Mouse (Mus musculus): ENCODE results near the gene Crx. TPM values are rescaled to one million over a fixed set of nuclear protein-coding genes. Genes with fewer than 3 reads are reported as not detected.
"Not testable (repeated sequence)": the region's sequence is repeated elsewhere in the genome, so short reads cannot be mapped to it uniquely, and the experiment has no call there.

The Crx gene
- polyA plus RNA-seq (2016; fragmentation: Nextera tagmentation; extraction: Ambion mirVana): 0.15 and 0.53 TPM in 2 replicates

- Histone ChIP-seq H3K4me1 (peaks cover 25% of the 10 kb centered on the region), H3K27ac (replicated peaks) (peak within 1 kb of the TSS; percentile 74), H3K4me3 (no peak within 1 kb of the TSS), H3K9me3 (replicated peaks) (no peaks in the 10 kb centered on the region), H3K27me3 (ENCODE audit: low read depth, poor library complexity, severe bottlenecking) (no peaks in the 10 kb centered on the region), H3K36me3 (no peaks in the 10 kb centered on the region)
- WGBS: 32% methylated on average over 4 of the region's 4 CpGs
- DNase-seq (ENCODE audit: low spot score): no peak
Measured at GRCm38 (mm10) chr7:15879756-15880155, at the start of gene Crx. Gene Crx (minus strand): TSS chr7:15879968.

- DNase-seq (ENCODE audit: low spot score): peak; percentile 93
- peak within 1 kb of the TSS; percentile 82 for H3K4me3 ChIP-seq
- peak within 1 kb of the TSS; percentile 98 for H3K27ac ChIP-seq (replicated peaks)
- no peaks in the 10 kb centered on the region; the same call in 1 of the 2 replicates for H3K9me3 ChIP-seq (replicated peaks)
- peaks cover 26% of the 10 kb centered on the region for H3K4me1 ChIP-seq
- peaks cover 17% of the 10 kb centered on the region for H3K27me3 ChIP-seq (ENCODE audit: low read depth, poor library complexity, severe bottlenecking)
- under 1% methylated on average over 33 of the region's 33 CpGs for WGBS
- H3K36me3 ChIP-seq: peaks cover 36% of the 10 kb centered on the region
Measured at GRCm38 (mm10) chr7:15922220-15922773, 42.5 kb upstream of the Crx start, which contains the start of gene Selenow. Gene Selenow (minus strand): TSS chr7:15922402.

GRCm38 (mm10) chr7:15921796-15922195 is 42.0 kb upstream of the Crx start:
- peaks cover 17% of the 10 kb centered on the region for H3K27me3 ChIP-seq (ENCODE audit: low read depth, poor library complexity, severe bottlenecking)
- peaks cover 41% of the 10 kb centered on the region for H3K36me3 ChIP-seq
- no peaks in the 10 kb centered on the region; the same call in 1 of the 2 replicates for H3K9me3 ChIP-seq (replicated peaks)
- 2% methylated on average over 10 of the region's 10 CpGs for WGBS
- H3K4me1 ChIP-seq: peaks cover 26% of the 10 kb centered on the region
- H3K4me3 ChIP-seq: peak overlapping the region; percentile 82
- H3K27ac ChIP-seq (replicated peaks): peak overlapping the region; percentile 98
- peak; percentile 68 for DNase-seq (ENCODE audit: low spot score)

- WGBS: 87% methylated on average over 6 of the region's 6 CpGs
- H3K36me3 ChIP-seq: peaks cover 49% of the 10 kb centered on the region
- H3K27ac ChIP-seq (replicated peaks): peak overlapping the region; percentile 98; the same call in 1 of the 2 replicates
- H3K4me3 ChIP-seq: peak overlapping the region; percentile 82
- no peak for DNase-seq (ENCODE audit: low spot score)
- H3K9me3 ChIP-seq (replicated peaks): no peaks in the 10 kb centered on the region; the same call in 1 of the 2 replicates
- peaks cover 17% of the 10 kb centered on the region for H3K27me3 ChIP-seq (ENCODE audit: low read depth, poor library complexity, severe bottlenecking)
- H3K4me1 ChIP-seq: peaks cover 26% of the 10 kb centered on the region
Measured at GRCm38 (mm10) chr7:15920645-15921190, 41.0 kb upstream of the Crx start.

- peaks cover 49% of the 10 kb centered on the region for H3K36me3 ChIP-seq
- no peaks in the 10 kb centered on the region; the same call in 1 of the 2 replicates for H3K9me3 ChIP-seq (replicated peaks)
- peaks cover 17% of the 10 kb centered on the region for H3K27me3 ChIP-seq (ENCODE audit: low read depth, poor library complexity, severe bottlenecking)
- no peak for DNase-seq (ENCODE audit: low spot score)
- peaks cover 26% of the 10 kb centered on the region for H3K4me1 ChIP-seq
- no peak overlapping the region for H3K27ac ChIP-seq (replicated peaks)
- WGBS: 91% methylated on average over 9 of the region's 9 CpGs
- H3K4me3 ChIP-seq: peak overlapping the region; percentile 82
Measured at GRCm38 (mm10) chr7:15919947-15920346, 40.2 kb upstream of the Crx start.

GRCm38 (mm10) chr7:15918371-15918770 is 38.6 kb upstream of the Crx start:
- Histone ChIP-seq H3K4me3 (no peak overlapping the region), H3K36me3 (peaks cover 49% of the 10 kb centered on the region), H3K4me1 (peaks cover 26% of the 10 kb centered on the region), H3K27me3 (ENCODE audit: low read depth, poor library complexity, severe bottlenecking) (peaks cover 5% of the 10 kb centered on the region), H3K27ac (replicated peaks) (no peak overlapping the region), H3K9me3 (replicated peaks) (no peaks in the 10 kb centered on the region; the same call in 1 of the 2 replicates)
- DNase-seq (ENCODE audit: low spot score): no peak

GRCm38 (mm10) chr7:15916996-15917395 is 37.2 kb upstream of the Crx start:
- Histone ChIP-seq H3K36me3 (peaks cover 49% of the 10 kb centered on the region), H3K4me3 (no peak overlapping the region), H3K4me1 (peaks cover 25% of the 10 kb centered on the region), H3K27me3 (ENCODE audit: low read depth, poor library complexity, severe bottlenecking) (no peaks in the 10 kb centered on the region), H3K9me3 (replicated peaks) (no peaks in the 10 kb centered on the region; the same call in 1 of the 2 replicates), H3K27ac (replicated peaks) (no peak overlapping the region)
- WGBS: 86% methylated on average over 4 of the region's 4 CpGs
- no peak for DNase-seq (ENCODE audit: low spot score)

- 83% methylated on average over 3 of the region's 3 CpGs for WGBS
- peaks cover 23% of the 10 kb centered on the region for H3K4me1 ChIP-seq
- no peak for DNase-seq (ENCODE audit: low spot score)
Measured at GRCm38 (mm10) chr7:15916134-15916723, 36.5 kb upstream of the Crx start.

GRCm38 (mm10) chr7:15915695-15916094 is 35.9 kb upstream of the Crx start:
- H3K4me3 ChIP-seq; DNase-seq (ENCODE audit: low spot score); H3K27ac ChIP-seq (replicated peaks); H3K9me3 ChIP-seq (replicated peaks); H3K27me3 ChIP-seq (ENCODE audit: low read depth, poor library complexity, severe bottlenecking): not testable (repeated sequence)
- Histone ChIP-seq H3K4me1 (peaks cover 17% of the 10 kb centered on the region), H3K36me3 (peaks cover 48% of the 10 kb centered on the region)
- 90% methylated on average over 4 of the region's 4 CpGs for WGBS

More at GRCm38 (mm10) chr7:15916134-15916723, 36.5 kb upstream of the Crx start:
- Histone ChIP-seq H3K4me3 (no peak overlapping the region), H3K27ac (replicated peaks) (no peak overlapping the region), H3K27me3 (ENCODE audit: low read depth, poor library complexity, severe bottlenecking) (no peaks in the 10 kb centered on the region), H3K9me3 (replicated peaks) (no peaks in the 10 kb centered on the region; the same call in 1 of the 2 replicates), H3K36me3 (peaks cover 49% of the 10 kb centered on the region)

- H3K27me3 ChIP-seq (ENCODE audit: low read depth, poor library complexity, severe bottlenecking): no peaks in the 10 kb centered on the region
- WGBS: 87% methylated on average over 2 of the region's 2 CpGs
- peaks cover 8% of the 10 kb centered on the region for H3K4me1 ChIP-seq
- H3K4me3 ChIP-seq: no peak overlapping the region
- H3K36me3 ChIP-seq: peaks cover 38% of the 10 kb centered on the region
- no peak overlapping the region for H3K27ac ChIP-seq (replicated peaks)
- DNase-seq (ENCODE audit: low spot score): no peak
- H3K9me3 ChIP-seq (replicated peaks): no peaks in the 10 kb centered on the region; the same call in 1 of the 2 replicates
Measured at GRCm38 (mm10) chr7:15914751-15915150, 35.0 kb upstream of the Crx start.

- H3K36me3 ChIP-seq: peaks cover 33% of the 10 kb centered on the region
- H3K27ac ChIP-seq (replicated peaks): no peak overlapping the region
- WGBS: 55% methylated on average over 2 of the region's 2 CpGs
- H3K9me3 ChIP-seq (replicated peaks): no peaks in the 10 kb centered on the region
- no peaks in the 10 kb centered on the region for H3K27me3 ChIP-seq (ENCODE audit: low read depth, poor library complexity, severe bottlenecking)
- peak; percentile 48 for DNase-seq (ENCODE audit: low spot score)
- no peak overlapping the region for H3K4me3 ChIP-seq
- peaks cover 7% of the 10 kb centered on the region for H3K4me1 ChIP-seq
Measured at GRCm38 (mm10) chr7:15914252-15914651, 34.5 kb upstream of the Crx start.

- Histone ChIP-seq H3K4me3 (no peak overlapping the region), H3K36me3 (peaks cover 12% of the 10 kb centered on the region), H3K27ac (replicated peaks) (peak overlapping the region; percentile 38; the same call in 1 of the 2 replicates), H3K9me3 (replicated peaks) (no peaks in the 10 kb centered on the region), H3K27me3 (ENCODE audit: low read depth, poor library complexity, severe bottlenecking) (no peaks in the 10 kb centered on the region), H3K4me1 (peaks cover 7% of the 10 kb centered on the region)
- WGBS: 0% methylated on average over 4 of the region's 4 CpGs
- DNase-seq (ENCODE audit: low spot score): peak; percentile 90
Measured at GRCm38 (mm10) chr7:15912183-15912582, 32.4 kb upstream of the Crx start.

GRCm38 (mm10) chr7:15910521-15910920 is 30.8 kb upstream of the Crx start:
- Histone ChIP-seq H3K36me3 (no peaks in the 10 kb centered on the region), H3K4me1 (peaks cover 7% of the 10 kb centered on the region), H3K27ac (replicated peaks) (no peak overlapping the region), H3K9me3 (replicated peaks) (no peaks in the 10 kb centered on the region), H3K4me3 (no peak overlapping the region), H3K27me3 (ENCODE audit: low read depth, poor library complexity, severe bottlenecking) (no peaks in the 10 kb centered on the region)
- WGBS: 87% methylated on average over 5 of the region's 5 CpGs
- DNase-seq (ENCODE audit: low spot score): no peak
